Mouse (Mus musculus) limb, embryonic 14.5 days (tissue): ENCODE data around the gene Ctbp1. TPM values are rescaled to one million over a fixed set of nuclear protein-coding genes. Genes with fewer than 3 reads are reported as not detected.
A peak's percentile ranks its signal among the peaks of the same experiment; 100 is the strongest.

Source experiments
- ATAC-seq: fragments of 200-750 bp; cut with Nextera tagmentation; 2 replicates; pipeline ENCODE4 v1.8.0; 2017; ENCODE audit warnings: low read depth, moderate number of reproducible peaks, moderate TSS enrichment; ENCODE audit not compliant: low FRiP score
- DNase-seq: peaks from one replicate; pipeline ENCODE4 v3.0.0-alpha.2; 2015; ENCODE audit warnings: low spot score
- H3K27ac ChIP-seq: fragments of 300-500 bp; sonication (generic); replicated peaks from 2 replicates; pipeline ENCODE4 v1.5.1; 2014; ENCODE audit warnings: low read depth, mild to moderate bottlenecking, low read length, moderate library complexity, mixed read lengths
- H3K27me3 ChIP-seq: fragments of 300-500 bp; sonication (generic); 2 replicates; pipeline ENCODE4 v1.6.1; 2014; ENCODE audit warnings: low read length, mixed read lengths; ENCODE audit not compliant: control insufficient read depth, insufficient read depth
- H3K36me3 ChIP-seq: fragments of 300-500 bp; sonication (generic); 2 replicates; pipeline ENCODE4 v1.6.1; 2014; ENCODE audit warnings: mild to moderate bottlenecking, low read length, moderate library complexity, mixed read lengths; ENCODE audit not compliant: control insufficient read depth, insufficient read depth
- H3K4me1 ChIP-seq: fragments of 300-500 bp; sonication (generic); 2 replicates; pipeline ENCODE4 v1.6.1; 2014; ENCODE audit warnings: antibody characterized with exemption, low read length, mixed read lengths; ENCODE audit not compliant: control insufficient read depth, insufficient read depth
- H3K4me2 ChIP-seq: fragments of 300-500 bp; sonication (generic); replicated peaks from 2 replicates; pipeline ENCODE4 v1.6.1; 2014; ENCODE audit warnings: low read depth, mild to moderate bottlenecking, low read length, moderate library complexity; ENCODE audit not compliant: severe bottlenecking
- H3K4me3 ChIP-seq: fragments of 300-500 bp; sonication (generic); replicated peaks from 2 replicates; pipeline ENCODE4 v1.5.1; 2014; ENCODE audit warnings: low read length
- H3K9ac ChIP-seq: fragments of 300-500 bp; sonication (generic); 2 replicates; pipeline ENCODE4 v1.6.1; 2014; ENCODE audit warnings: mild to moderate bottlenecking, low read depth, low read length, moderate library complexity; ENCODE audit not compliant: severe bottlenecking
- H3K9me3 ChIP-seq: fragments of 300-500 bp; sonication (generic); 2 replicates; pipeline ENCODE4 v1.6.1; 2016; ENCODE audit warnings: low read length; ENCODE audit not compliant: control insufficient read depth
- POLR2A ChIP-seq: fragments of 200-500 bp; IDR thresholded peaks from 2 replicates; pipeline ENCODE4 v1.8.0; 2012; ENCODE audit warnings: inconsistent platforms, mild to moderate bottlenecking, moderate library complexity, borderline replicate concordance; ENCODE audit not compliant: insufficient read depth, insufficient read length; ENCODE audit errors: extremely low read depth
- WGBS: fragments of 180-500 bp; shearing (Covaris S2); extraction: QIAGEN DNeasy Blood & Tissue Kit; methylation state at CpG from one replicate; pipeline ENCODE4 v1.1.7; 2014; 5-methylcytosine and 5-hydroxymethylcytosine counted together
- polyA plus RNA-seq, 2 experiments: library from polyadenylated mRNA; depleted of rRNA in 1 of 2; stranded (reverse) in 1 of 2; unstranded in 1 of 2; fragments of >200 nt; fragmentation: Nextera tagmentation in 1 of 2; extraction: Ambion mirVana in 1 of 2; gene quantifications; 2 replicates each; pipeline versions ENCODE4 v1.2.1 to v1.2.3; 2012 to 2014

Ctbp1 gene
- polyA plus RNA-seq, 2 experiments, result 270 to 341 TPM

DNA sequence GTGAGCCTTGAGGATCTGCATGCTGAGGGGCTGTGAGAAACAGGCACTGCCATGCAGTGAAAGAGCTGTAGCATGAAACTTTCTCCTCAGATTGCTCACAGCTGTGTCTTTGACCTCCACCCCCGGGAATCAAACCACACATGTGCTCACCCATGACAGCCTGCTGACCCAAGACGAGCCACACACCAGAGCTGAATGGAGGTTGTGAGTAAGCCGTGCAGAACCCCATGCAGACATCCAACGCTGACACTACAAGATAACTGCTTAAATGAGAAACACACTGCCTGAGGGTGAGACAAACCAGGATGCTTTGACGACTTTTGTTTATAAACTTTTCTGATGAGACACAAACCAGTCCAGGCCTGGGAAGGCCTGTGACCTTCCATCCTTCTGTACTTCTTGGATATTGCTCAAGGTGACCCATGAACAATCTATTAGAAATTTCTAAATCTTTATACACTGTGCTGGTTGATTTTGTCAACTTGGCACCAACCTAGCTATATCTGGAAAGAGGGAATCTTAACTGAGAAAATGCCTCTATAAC, 30.3 kb downstream of the Ctbp1 start:
- TF ChIP-seq POLR2A, result no peak
- no peak overlapping the region for H3K4me2 ChIP-seq
- no peak overlapping the region for H3K27ac ChIP-seq
- DNase-seq, result no peak
- 66% methylated on average over 5 of the region's 5 CpGs for WGBS
- H3K4me3 ChIP-seq, result no peak overlapping the region
- no peaks in the 10 kb centered on the region for H3K9me3 ChIP-seq
- 0 out of 2 replicates have a peak, but pooled peaks cover 2% of the 10 kb centered on the region for H3K4me1 ChIP-seq
- no peaks in the 10 kb centered on the region for H3K27me3 ChIP-seq
- no peak overlapping the region for H3K9ac ChIP-seq
- no peak for ATAC-seq
- peaks cover 42% of the 10 kb centered on the region for H3K36me3 ChIP-seq

GRCm38 (mm10) chr5:33239934-33240333, 34.9 kb downstream of the Ctbp1 start:
- Histone ChIP-seq H3K4me3 (no peak overlapping the region), H3K27ac (0 out of 2 replicates have a peak overlapping the region, but pooled peaks have one; percentile 21), H3K4me1 (peaks cover 12% of the 10 kb centered on the region; the same call in 1 of the 2 replicates), H3K9ac (no peak overlapping the region), H3K36me3 (peaks cover 4% of the 10 kb centered on the region; the same call in 1 of the 2 replicates), H3K27me3 (no peaks in the 10 kb centered on the region), H3K4me2 (no peak overlapping the region), H3K9me3 (no peaks in the 10 kb centered on the region)
- no peak for TF ChIP-seq POLR2A
- WGBS, result 66% methylated on average over 3 of the region's 3 CpGs
- DNase-seq, result no peak
- no peak for ATAC-seq

- no peak overlapping the region for H3K9ac ChIP-seq
- peak; percentile 34 for ATAC-seq
- H3K27me3 ChIP-seq, result no peaks in the 10 kb centered on the region
- H3K4me3 ChIP-seq, result no peak overlapping the region
- TF ChIP-seq POLR2A, result no peak
- H3K4me1 ChIP-seq, result peaks cover 12% of the 10 kb centered on the region; the same call in 1 of the 2 replicates
- DNase-seq, result peak; percentile 66
- H3K9me3 ChIP-seq, result no peaks in the 10 kb centered on the region
- peak overlapping the region; percentile 63 for H3K27ac ChIP-seq
- H3K36me3 ChIP-seq, result peaks cover 4% of the 10 kb centered on the region; the same call in 1 of the 2 replicates
- H3K4me2 ChIP-seq, result no peak overlapping the region
- 41% methylated on average over 3 of the region's 3 CpGs for WGBS
Observed at GRCm38 (mm10) chr5:33239111-33239714, 35.6 kb downstream of the Ctbp1 start.

DNA sequence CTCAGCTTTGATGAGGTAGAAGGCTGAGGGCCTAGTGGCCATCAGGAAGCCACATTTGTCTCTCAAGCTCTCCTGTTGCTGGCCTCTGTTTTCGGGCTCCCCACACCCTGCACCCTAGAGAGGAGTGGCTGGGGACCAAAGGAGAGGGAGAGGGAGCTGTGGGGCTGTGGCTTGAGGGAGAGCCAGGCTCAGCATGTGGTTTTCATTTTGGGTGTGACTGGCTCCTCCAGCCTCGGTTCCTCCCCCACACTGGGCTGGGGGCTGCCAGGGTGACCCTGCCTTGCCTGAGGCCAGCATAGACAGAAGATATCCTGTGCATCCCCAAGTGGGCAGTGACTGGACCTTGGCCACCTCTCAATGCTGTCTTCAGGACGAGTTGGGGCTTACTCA, 36.5 kb downstream of the Ctbp1 start:
- Histone ChIP-seq H3K4me3 (no peak overlapping the region), H3K4me2 (no peak overlapping the region), H3K27ac (no peak overlapping the region), H3K27me3 (no peaks in the 10 kb centered on the region), H3K36me3 (peaks cover 4% of the 10 kb centered on the region; the same call in 1 of the 2 replicates), H3K4me1 (peaks cover 12% of the 10 kb centered on the region; the same call in 1 of the 2 replicates), H3K9me3 (no peaks in the 10 kb centered on the region), H3K9ac (no peak overlapping the region)
- ATAC-seq (no peak), DNase-seq (no peak)
- 48% methylated on average over 3 of the region's 3 CpGs for WGBS
- no peak for TF ChIP-seq POLR2A

- TF ChIP-seq POLR2A, result no peak
- Histone ChIP-seq H3K27ac (no peak overlapping the region), H3K9ac (no peak overlapping the region), H3K9me3 (no peaks in the 10 kb centered on the region), H3K4me2 (no peak overlapping the region), H3K36me3 (peaks cover 3% of the 10 kb centered on the region; the same call in 1 of the 2 replicates), H3K27me3 (no peaks in the 10 kb centered on the region), H3K4me3 (no peak overlapping the region), H3K4me1 (peaks cover 12% of the 10 kb centered on the region; the same call in 1 of the 2 replicates)
- no peak for DNase-seq
- ATAC-seq, result peak; percentile 13; the same call in 1 of the 2 replicates
- 87% methylated on average over 10 of the region's 11 CpGs for WGBS
Observed at GRCm38 (mm10) chr5:33237600-33238255, 37.1 kb downstream of the Ctbp1 start.
